Mouse (Mus musculus): ENCODE data around the gene Ube2o. TPM values are rescaled to one million over a fixed set of nuclear protein-coding genes. Genes with fewer than 3 reads are reported as not detected.

Ube2o gene
- 109 and 112 TPM in 2 replicates for total RNA-seq (2014; rRNA removed)
- 35.2 and 35.7 TPM in 2 replicates for polyA plus RNA-seq (2015; fragmentation: Nextera tagmentation; extraction: Ambion mirVana)

- peak within 1 kb of the TSS; percentile 99 for H3K9ac ChIP-seq (replicated peaks; ENCODE audit: low read length, poor library complexity, severe bottlenecking)
- peak within 1 kb of the TSS; percentile 65 for H3K4me2 ChIP-seq (ENCODE audit: low read depth, low read length, poor library complexity, severe bottlenecking)
- 0 out of 2 replicates have a peak, but pooled peaks cover 7% of the 10 kb centered on the region for H3K4me1 ChIP-seq (ENCODE audit: insufficient read depth, low read length)
- WGBS, result 1% methylated on average over 34 of the region's 51 CpGs
- H3K27ac ChIP-seq (ENCODE audit: low read depth, low read length), result peak within 1 kb of the TSS; percentile 87
- DNase-seq (ENCODE audit: low spot score) (peak; percentile 91), ATAC-seq (ENCODE audit: low FRiP score) (peak; percentile 90)
- H3K27me3 ChIP-seq (ENCODE audit: insufficient read depth, low read length), result no peaks in the 10 kb centered on the region
- H3K36me3 ChIP-seq (ENCODE audit: insufficient read depth, low read length), result no peaks in the 10 kb centered on the region
- H3K4me3 ChIP-seq (ENCODE audit: low read depth, low read length), result peak within 1 kb of the TSS; percentile 88
- peak; percentile 76 for TF ChIP-seq CTCF (IDR thresholded peaks at IDR 0.05)
- no peaks in the 10 kb centered on the region for H3K9me3 ChIP-seq (ENCODE audit: low read length)
Observed at GRCm38 (mm10) chr11:116581376-116581814, at the start of gene Ube2o. TSS of gene Ube2o (minus strand) at chr11:116581447.

GRCm38 (mm10) chr11:116630171-116630965 is 49.1 kb upstream of the Ube2o start:
- Histone ChIP-seq H3K36me3 (ENCODE audit: insufficient read depth, low read length) (no peaks in the 10 kb centered on the region), H3K9me3 (ENCODE audit: low read length) (no peaks in the 10 kb centered on the region), H3K4me3 (ENCODE audit: low read depth, low read length) (no peak overlapping the region), H3K9ac (replicated peaks; ENCODE audit: low read length, poor library complexity, severe bottlenecking) (no peak overlapping the region), H3K27me3 (ENCODE audit: insufficient read depth, low read length) (0 out of 2 replicates have a peak, but pooled peaks cover 3% of the 10 kb centered on the region), H3K4me1 (ENCODE audit: insufficient read depth, low read length) (no peaks in the 10 kb centered on the region), H3K4me2 (ENCODE audit: low read depth, low read length, poor library complexity, severe bottlenecking) (no peak overlapping the region), H3K27ac (ENCODE audit: low read depth, low read length) (no peak overlapping the region)
- 60% methylated on average over 12 of the region's 12 CpGs for WGBS
- no peak for TF ChIP-seq CTCF (IDR thresholded peaks at IDR 0.05)
- DNase-seq (ENCODE audit: low spot score), result no peak
- no peak for ATAC-seq (ENCODE audit: low FRiP score)

GRCm38 (mm10) chr11:116629472-116629871 is 48.2 kb upstream of the Ube2o start:
- no peak for TF ChIP-seq CTCF (IDR thresholded peaks at IDR 0.05)
- no peak for ATAC-seq (ENCODE audit: low FRiP score)
- Histone ChIP-seq H3K36me3 (ENCODE audit: insufficient read depth, low read length) (no peaks in the 10 kb centered on the region), H3K4me1 (ENCODE audit: insufficient read depth, low read length) (no peaks in the 10 kb centered on the region), H3K4me2 (ENCODE audit: low read depth, low read length, poor library complexity, severe bottlenecking) (no peak overlapping the region), H3K4me3 (ENCODE audit: low read depth, low read length) (no peak overlapping the region), H3K27me3 (ENCODE audit: insufficient read depth, low read length) (0 out of 2 replicates have a peak, but pooled peaks cover 10% of the 10 kb centered on the region), H3K9ac (replicated peaks; ENCODE audit: low read length, poor library complexity, severe bottlenecking) (no peak overlapping the region), H3K27ac (ENCODE audit: low read depth, low read length) (no peak overlapping the region), H3K9me3 (ENCODE audit: low read length) (no peaks in the 10 kb centered on the region)
- 91% methylated on average over 6 of the region's 6 CpGs for WGBS
- DNase-seq (ENCODE audit: low spot score), result no peak

GRCm38 (mm10) chr11:116628712-116629111 is 47.5 kb upstream of the Ube2o start:
- Histone ChIP-seq H3K27me3 (ENCODE audit: insufficient read depth, low read length) (0 out of 2 replicates have a peak, but pooled peaks cover 16% of the 10 kb centered on the region), H3K4me2 (ENCODE audit: low read depth, low read length, poor library complexity, severe bottlenecking) (no peak overlapping the region), H3K4me1 (ENCODE audit: insufficient read depth, low read length) (no peaks in the 10 kb centered on the region), H3K9ac (replicated peaks; ENCODE audit: low read length, poor library complexity, severe bottlenecking) (no peak overlapping the region), H3K9me3 (ENCODE audit: low read length) (no peaks in the 10 kb centered on the region), H3K36me3 (ENCODE audit: insufficient read depth, low read length) (no peaks in the 10 kb centered on the region), H3K27ac (ENCODE audit: low read depth, low read length) (no peak overlapping the region), H3K4me3 (ENCODE audit: low read depth, low read length) (no peak overlapping the region)
- ATAC-seq (ENCODE audit: low FRiP score), result peak; percentile 41
- WGBS, result 56% methylated on average over 9 of the region's 9 CpGs
- DNase-seq (ENCODE audit: low spot score), result peak; percentile 94
- peak; percentile 99 for TF ChIP-seq CTCF (IDR thresholded peaks at IDR 0.05)

GRCm38 (mm10) chr11:116627072-116628020 is 46.1 kb upstream of the Ube2o start:
- TF ChIP-seq CTCF (IDR thresholded peaks at IDR 0.05), result peak; percentile 51
- Histone ChIP-seq H3K27me3 (ENCODE audit: insufficient read depth, low read length) (0 out of 2 replicates have a peak, but pooled peaks cover 16% of the 10 kb centered on the region), H3K27ac (ENCODE audit: low read depth, low read length) (no peak overlapping the region), H3K9ac (replicated peaks; ENCODE audit: low read length, poor library complexity, severe bottlenecking) (no peak overlapping the region), H3K4me2 (ENCODE audit: low read depth, low read length, poor library complexity, severe bottlenecking) (no peak overlapping the region), H3K36me3 (ENCODE audit: insufficient read depth, low read length) (no peaks in the 10 kb centered on the region), H3K4me1 (ENCODE audit: insufficient read depth, low read length) (no peaks in the 10 kb centered on the region), H3K9me3 (ENCODE audit: low read length) (no peaks in the 10 kb centered on the region), H3K4me3 (ENCODE audit: low read depth, low read length) (no peak overlapping the region)
- WGBS, result 42% methylated on average over 10 of the region's 10 CpGs
- ATAC-seq (ENCODE audit: low FRiP score) (no peak), DNase-seq (ENCODE audit: low spot score) (peak; percentile 31)

Data from midbrain, postnatal 0 days (tissue).